Mouse (Mus musculus) liver, embryonic 14.5 days (tissue): ENCODE data around the gene Gltpd2.

Experiments used
- CTCF ChIP-seq: IDR thresholded peaks from 2 replicates; pipeline ENCODE4 v1.5.1; 2016; ENCODE audit warnings: antibody characterized with exemption, low read depth, control low read depth
- EP300 ChIP-seq: IDR thresholded peaks from 2 replicates; pipeline ENCODE4 v1.6.1; 2016; ENCODE audit warnings: antibody characterized with exemption, low read depth

DNA sequence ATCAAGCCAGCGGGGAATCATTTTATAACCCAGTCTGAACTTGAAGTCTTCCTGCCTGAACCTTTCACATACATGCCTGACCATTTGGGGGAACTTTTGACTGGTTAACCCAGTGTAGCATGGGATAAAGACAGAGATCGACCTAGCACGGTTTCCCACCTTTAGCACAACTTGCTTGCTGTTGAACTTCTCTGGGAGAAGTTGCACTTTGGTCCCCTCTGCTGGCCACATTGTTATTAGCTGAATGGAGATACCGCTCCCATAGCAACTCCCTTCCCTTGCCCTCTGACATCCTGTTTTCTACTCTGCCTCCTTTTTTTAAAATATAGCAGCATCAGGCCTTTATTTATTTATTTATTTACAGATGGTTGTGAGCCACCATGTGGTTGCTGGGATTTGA, 12.6 kb upstream of the Gltpd2 start:
- TF ChIP-seq EP300 (no peak), CTCF (peak; percentile 73)
